Mouse (Mus musculus) testis, adult 2 months (tissue): ENCODE measurements around the gene Myo1d.

ENCODE experiments used
- CTCF ChIP-seq: fragments of 200-500 bp; IDR thresholded peaks from 2 replicates; pipeline ENCODE4 v1.5.1; 2012; ENCODE audit warnings: low read depth, mild to moderate bottlenecking, inconsistent platforms, low read length, moderate library complexity; ENCODE audit not compliant: control insufficient read depth, insufficient read depth, insufficient replicate concordance
- POLR2A ChIP-seq: fragments of 200-500 bp; IDR thresholded peaks from 2 replicates; pipeline ENCODE4 v1.6.1; 2012; ENCODE audit warnings: low read depth, mild to moderate bottlenecking, inconsistent platforms, low read length, moderate library complexity; ENCODE audit not compliant: control insufficient read depth

DNA sequence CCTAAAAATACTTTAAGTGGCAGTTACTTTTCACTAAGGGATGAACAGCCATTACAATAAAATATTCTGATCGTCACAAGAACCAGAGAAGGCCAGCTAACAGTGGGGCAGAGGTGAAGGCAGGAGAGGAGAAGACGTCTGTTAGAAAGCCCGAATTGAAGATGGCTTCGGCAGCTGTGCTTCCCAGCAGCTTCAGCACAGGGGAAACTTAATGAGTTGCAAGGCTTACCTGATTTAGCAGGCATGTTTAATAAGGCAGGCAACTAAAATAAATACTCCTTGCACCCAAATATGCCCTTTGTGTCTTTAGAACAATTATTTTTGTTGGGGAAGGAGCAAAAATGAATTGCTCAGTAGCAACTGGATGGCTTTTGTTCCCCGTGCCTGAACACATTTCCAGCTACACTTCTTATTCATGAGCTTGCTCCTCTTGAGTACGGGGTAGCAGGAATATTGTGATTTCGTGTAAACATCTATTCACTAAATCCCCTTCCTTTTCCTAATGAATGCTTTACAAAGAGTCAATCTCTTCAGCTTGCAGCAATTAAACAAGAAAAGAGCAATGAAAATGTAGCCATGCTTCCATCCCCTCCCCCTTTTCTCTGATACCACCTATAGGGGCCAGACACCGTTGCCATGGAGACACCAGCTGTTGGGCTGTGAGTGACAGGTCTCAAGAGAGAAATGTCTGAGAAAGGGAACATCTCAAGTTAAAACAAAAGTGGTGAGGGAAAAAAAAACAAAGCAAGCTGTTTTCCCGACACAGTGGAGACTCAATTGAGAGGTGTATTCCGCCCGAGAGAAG is 157.4 kb downstream of the Myo1d start:
- TF ChIP-seq CTCF (no peak), POLR2A (no peak)
